Mouse (Mus musculus): ENCODE measurements around the gene Pdgfc. TPM values are rescaled to one million over a fixed set of nuclear protein-coding genes. Genes with fewer than 3 reads are reported as not detected.

The Pdgfc gene
- 1 to 10 TPM; 4.6 to 6.4 TPM for total RNA-seq (2021)

GRCm38 (mm10) chr3:81036151-81036553 lies at the start of gene Pdgfc:
TSS of gene Pdgfc (plus strand) at chr3:81036416.
- DNase-seq: no peak

GRCm38 (mm10) chr3:81009245-81009644 lies 27.0 kb upstream of the Pdgfc start:
- DNase-seq: no peak

- DNase-seq: no peak
These were observed 26.3 kb upstream of the Pdgfc start for GRCm38 (mm10) chr3:81009899-81010298.

GRCm38 (mm10) chr3:81017385-81018051 lies 18.7 kb upstream of the Pdgfc start:
- DNase-seq: no peak

GRCm38 (mm10) chr3:81020064-81020463 lies 16.2 kb upstream of the Pdgfc start:
- no peak for DNase-seq

GRCm38 (mm10) chr3:81021783-81022182 lies 14.4 kb upstream of the Pdgfc start:
- DNase-seq: no peak

- no peak for DNase-seq
These were observed 13.9 kb upstream of the Pdgfc start for GRCm38 (mm10) chr3:81022266-81022665.

- DNase-seq: no peak
These were observed 13.4 kb upstream of the Pdgfc start for GRCm38 (mm10) chr3:81022845-81023244.

GRCm38 (mm10) chr3:81023568-81023967 lies 12.6 kb upstream of the Pdgfc start:
- no peak for DNase-seq

GRCm38 (mm10) chr3:81025568-81026213 lies 10.5 kb upstream of the Pdgfc start:
- no peak for DNase-seq

GRCm38 (mm10) chr3:81028361-81028760 lies 7.9 kb upstream of the Pdgfc start:
- DNase-seq: no peak

GRCm38 (mm10) chr3:81029321-81029720 lies 6.9 kb upstream of the Pdgfc start:
- DNase-seq: no peak

- no peak for DNase-seq
These were observed 6.3 kb upstream of the Pdgfc start for GRCm38 (mm10) chr3:81029909-81030308.

GRCm38 (mm10) chr3:81030311-81030710 lies 5.9 kb upstream of the Pdgfc start:
- DNase-seq: no peak

GRCm38 (mm10) chr3:81032014-81032413 lies 4.2 kb upstream of the Pdgfc start:
- no peak for DNase-seq

GRCm38 (mm10) chr3:81034336-81035102 lies 1.7 kb upstream of the Pdgfc start:
- DNase-seq: no peak

- DNase-seq: peak; percentile 61 to 64
These were observed 517 bp downstream of the Pdgfc start for GRCm38 (mm10) chr3:81036554-81037311.

GRCm38 (mm10) chr3:81037312-81037859 lies 1.2 kb downstream of the Pdgfc start:
- peak; percentile 32 to 45 for DNase-seq

GRCm38 (mm10) chr3:81039131-81039653 lies 3.0 kb downstream of the Pdgfc start:
- peak in 1 of 2 experiments; percentile 23 for DNase-seq

GRCm38 (mm10) chr3:81044653-81045343 lies 8.6 kb downstream of the Pdgfc start:
- DNase-seq: no peak

- no peak for DNase-seq
These were observed 9.3 kb downstream of the Pdgfc start for GRCm38 (mm10) chr3:81045344-81046050.

Data from layer of hippocampus, postnatal 36 days (tissue).